Mouse (Mus musculus) lung, embryonic 15.5 days (tissue): ENCODE data around the gene Kctd20. TPM values are rescaled to one million over a fixed set of nuclear protein-coding genes. Genes with fewer than 3 reads are reported as not detected.

Source experiments
- ATAC-seq: fragments of 200-750 bp; cut with Nextera tagmentation; 2 replicates; pipeline ENCODE4 v1.8.0; 2017; ENCODE audit warnings: moderate number of reproducible peaks, borderline replicate concordance; ENCODE audit not compliant: low FRiP score, low TSS enrichment; ENCODE audit errors: extremely low read depth
- H3K27ac ChIP-seq: fragments of 300-500 bp; sonication (generic); 2 replicates; pipeline ENCODE4 v1.5.1; 2015; ENCODE audit warnings: moderate library complexity, mild to moderate bottlenecking, inconsistent platforms
- H3K27me3 ChIP-seq: fragments of 300-500 bp; sonication (generic); 2 replicates; pipeline ENCODE4 v1.6.1; 2015; ENCODE audit warnings: inconsistent platforms
- H3K36me3 ChIP-seq: fragments of 300-500 bp; sonication (generic); 2 replicates; pipeline ENCODE4 v1.6.1; 2015; ENCODE audit warnings: inconsistent platforms
- H3K4me1 ChIP-seq: fragments of 300-500 bp; sonication (generic); 2 replicates; pipeline ENCODE4 v1.6.1; 2015; ENCODE audit warnings: inconsistent platforms
- H3K4me2 ChIP-seq: fragments of 300-500 bp; sonication (generic); 2 replicates; pipeline ENCODE4 v1.6.1; 2015; ENCODE audit warnings: inconsistent platforms, mild to moderate bottlenecking, moderate library complexity
- H3K4me3 ChIP-seq: fragments of 300-500 bp; sonication (generic); 2 replicates; pipeline ENCODE4 v1.5.1; 2015; ENCODE audit warnings: mild to moderate bottlenecking, inconsistent platforms
- H3K9ac ChIP-seq: fragments of 300-500 bp; sonication (generic); 2 replicates; pipeline ENCODE4 v1.6.1; 2015; ENCODE audit warnings: inconsistent platforms
- H3K9me3 ChIP-seq: fragments of 300-500 bp; sonication (generic); 2 replicates; pipeline ENCODE4 v1.6.1; 2016; ENCODE audit warnings: inconsistent platforms
- WGBS: fragments of 180-500 bp; shearing (Covaris S2); methylation state at CpG from one replicate; pipeline ENCODE4 v1.1.7; 2015; 5-methylcytosine and 5-hydroxymethylcytosine counted together
- polyA plus RNA-seq: library from polyadenylated mRNA; unstranded; fragments of >200 nt; fragmentation: Nextera tagmentation; extraction: Ambion mirVana; gene quantifications from 2 replicates; pipeline ENCODE4 v1.2.1, GENCODE M21; 2015

Gene Kctd20
- polyA plus RNA-seq, 1 experiment from 2014 or later, result 85.2 TPM

DNA sequence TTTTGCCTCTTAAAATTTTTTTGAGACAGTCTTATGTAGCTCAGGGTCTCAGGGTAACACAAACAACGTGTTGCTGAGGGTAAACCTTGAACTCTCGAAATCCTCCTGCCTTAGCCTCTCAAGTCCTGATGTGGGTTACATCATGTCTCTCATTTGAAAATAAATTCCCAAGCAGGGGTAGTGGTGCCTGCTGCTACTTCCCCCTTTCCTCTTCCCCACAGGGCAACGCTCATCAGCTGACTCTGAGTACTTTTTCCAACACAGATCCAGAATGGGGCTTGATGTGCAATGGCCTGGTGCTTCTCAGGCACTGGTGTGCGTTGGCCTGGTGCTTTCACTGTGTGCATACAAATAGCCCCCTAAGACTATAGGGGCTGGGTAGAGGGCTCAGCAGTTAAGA, 57.4 kb downstream of the Kctd20 start:
- H3K4me1 ChIP-seq, result peaks cover 14% of the 10 kb centered on the region
- H3K4me3 ChIP-seq, result no peak overlapping the region
- no peak overlapping the region for H3K9ac ChIP-seq
- H3K4me2 ChIP-seq, result no peak overlapping the region
- H3K9me3 ChIP-seq, result no peaks in the 10 kb centered on the region
- H3K27ac ChIP-seq, result no peak overlapping the region
- no peak for ATAC-seq
- peaks cover 1% of the 10 kb centered on the region; the same call in 1 of the 2 replicates for H3K36me3 ChIP-seq
- H3K27me3 ChIP-seq, result no peaks in the 10 kb centered on the region
- WGBS, result 85% methylated on average over 4 of the region's 4 CpGs

GRCm38 (mm10) chr17:29014235-29014634, 62.5 kb downstream of the Kctd20 start:
- peak; percentile 66; the same call in 1 of the 2 replicates for ATAC-seq
- H3K4me1 ChIP-seq, result 0 out of 2 replicates have a peak, but pooled peaks cover 4% of the 10 kb centered on the region
- H3K4me2 ChIP-seq, result no peak overlapping the region
- H3K9me3 ChIP-seq, result no peaks in the 10 kb centered on the region
- no peaks in the 10 kb centered on the region for H3K27me3 ChIP-seq
- H3K36me3 ChIP-seq, result no peaks in the 10 kb centered on the region
- no peak overlapping the region for H3K9ac ChIP-seq
- peak overlapping the region; percentile 50; the same call in 1 of the 2 replicates for H3K27ac ChIP-seq
- no peak overlapping the region for H3K4me3 ChIP-seq

GRCm38 (mm10) chr17:29015638-29016037, 63.9 kb downstream of the Kctd20 start:
- H3K4me3 ChIP-seq, result no peak overlapping the region
- no peak overlapping the region for H3K27ac ChIP-seq
- WGBS, result 23% methylated on average over 2 of the region's 2 CpGs
- 0 out of 2 replicates have a peak, but pooled peaks cover 4% of the 10 kb centered on the region for H3K4me1 ChIP-seq
- ATAC-seq, result no peak
- H3K27me3 ChIP-seq, result no peaks in the 10 kb centered on the region
- no peak overlapping the region for H3K9ac ChIP-seq
- H3K4me2 ChIP-seq, result no peak overlapping the region
- H3K9me3 ChIP-seq, result no peaks in the 10 kb centered on the region
- no peaks in the 10 kb centered on the region for H3K36me3 ChIP-seq

- 66% methylated on average over 4 of the region's 4 CpGs for WGBS
- no peak overlapping the region for H3K27ac ChIP-seq
- H3K27me3 ChIP-seq, result no peaks in the 10 kb centered on the region
- H3K4me1 ChIP-seq, result 0 out of 2 replicates have a peak, but pooled peaks cover 4% of the 10 kb centered on the region
- H3K4me3 ChIP-seq, result no peak overlapping the region
- no peaks in the 10 kb centered on the region for H3K9me3 ChIP-seq
- no peak for ATAC-seq
- no peak overlapping the region for H3K9ac ChIP-seq
- no peaks in the 10 kb centered on the region for H3K36me3 ChIP-seq
- H3K4me2 ChIP-seq, result no peak overlapping the region
Measured at GRCm38 (mm10) chr17:29016705-29017104, 65.0 kb downstream of the Kctd20 start.

- no peak overlapping the region for H3K27ac ChIP-seq
- ATAC-seq, result no peak
- H3K4me3 ChIP-seq, result no peak overlapping the region
- H3K36me3 ChIP-seq, result no peaks in the 10 kb centered on the region
- H3K4me1 ChIP-seq, result 0 out of 2 replicates have a peak, but pooled peaks cover 10% of the 10 kb centered on the region
- H3K27me3 ChIP-seq, result no peaks in the 10 kb centered on the region
- no peaks in the 10 kb centered on the region for H3K9me3 ChIP-seq
- no peak overlapping the region for H3K4me2 ChIP-seq
- H3K9ac ChIP-seq, result no peak overlapping the region
- 48% methylated on average over 11 of the region's 11 CpGs for WGBS
Measured at GRCm38 (mm10) chr17:29018292-29018984, 66.7 kb downstream of the Kctd20 start.

Other genes with a start within 250 kb of the Kctd20 start
- gene AC170998.1, start 225.9 kb upstream of the Kctd20 start, polyA plus RNA-seq, result 2.5 and 3.0 TPM in 2 replicates
- gene Mapk13, start 182.7 kb upstream of the Kctd20 start, polyA plus RNA-seq, result 75.2 and 76.2 TPM in 2 replicates
- gene Brpf3, start 150.9 kb upstream of the Kctd20 start, polyA plus RNA-seq, result 10.3 and 12.9 TPM in 2 replicates
- not detected in 2 replicates for gene Pnpla1, start 93.5 kb upstream of the Kctd20 start, polyA plus RNA-seq
- gene 4930539E08Rik, start 36.6 kb upstream of the Kctd20 start, polyA plus RNA-seq, result 0.05 and 0.12 TPM in 2 replicates
- 0.15 TPM in 1 of 2 replicates, not detected in the other for gene Pxt1, start 8.1 kb upstream of the Kctd20 start, polyA plus RNA-seq
- gene Stk38, start 56.0 kb downstream of the Kctd20 start, polyA plus RNA-seq, result 96.6 and 105 TPM in 2 replicates
- 633 and 642 TPM in 2 replicates for gene Srsf3, start 80.7 kb downstream of the Kctd20 start, polyA plus RNA-seq
- 28.3 and 30.1 TPM in 2 replicates for gene Cdkn1a, start 139.0 kb downstream of the Kctd20 start, polyA plus RNA-seq
- gene Rab44, start 162.2 kb downstream of the Kctd20 start, polyA plus RNA-seq, result 0.52 and 1.4 TPM in 2 replicates